Mouse (Mus musculus) liver, postnatal 0 days (tissue): ENCODE measurements around the gene Wwc1.
A peak's percentile ranks its signal among the peaks of the same experiment; 100 is the strongest.

Experiments used
- CTCF ChIP-seq: sonication (generic); IDR thresholded peaks from 2 replicates; pipeline ENCODE4 v1.5.1; 2016; ENCODE audit warnings: antibody characterized with exemption, low read depth
- EP300 ChIP-seq: IDR thresholded peaks from 2 replicates; pipeline ENCODE4 v1.6.1; 2016; ENCODE audit warnings: antibody characterized with exemption, low read depth, mild to moderate bottlenecking

DNA sequence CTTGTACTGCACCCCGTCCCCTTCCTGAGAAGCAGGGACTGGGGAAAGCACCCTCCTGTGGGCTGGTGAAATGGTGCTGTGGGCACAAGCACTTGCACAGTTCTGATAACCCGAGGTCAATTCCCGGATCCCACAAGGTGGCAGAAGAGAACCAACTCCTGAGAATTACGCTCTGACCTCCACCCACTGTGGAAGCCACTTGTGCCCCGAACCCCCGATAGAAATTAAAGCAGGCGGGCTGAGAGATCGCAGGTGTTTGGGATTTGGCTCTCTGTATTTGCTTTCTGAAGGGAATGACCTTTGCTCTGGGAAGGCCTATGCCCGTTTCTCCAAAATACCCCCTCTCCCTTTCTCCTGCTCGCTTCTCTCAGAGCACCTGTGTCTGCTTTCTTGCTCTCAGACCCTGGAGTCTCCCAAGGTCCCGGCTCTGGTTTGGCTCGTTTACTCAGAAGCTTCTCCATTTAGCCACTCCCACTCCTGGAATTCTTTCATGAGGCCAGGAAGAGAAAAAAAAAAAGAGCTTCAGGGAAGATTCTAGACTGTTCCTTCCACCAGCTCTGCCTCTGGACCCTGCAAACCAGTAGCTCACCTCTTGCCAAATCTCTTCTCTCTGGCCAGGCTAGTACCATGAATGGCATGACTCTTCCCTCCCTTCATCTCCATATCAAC is 58.0 kb downstream of the Wwc1 start:
- TF ChIP-seq CTCF = peak; percentile 45
- TF ChIP-seq EP300 = no peak
